Mouse (Mus musculus): ENCODE data around the gene Pcgf1.

GRCm38 (mm10) chr6:83038496-83039012 is 39.1 kb upstream of the Pcgf1 start:
- no peak for TF ChIP-seq USF1 (IDR thresholded peaks at IDR 0.05; ENCODE audit: low read depth)
- no peak for TF ChIP-seq CEBPB (IDR thresholded peaks at IDR 0.05; ENCODE audit: insufficient read depth, poor library complexity, severe bottlenecking)
- TF ChIP-seq POLR2A (IDR thresholded peaks at IDR 0.05; ENCODE audit: insufficient read length, low read depth), result no peak
- no peak for TF ChIP-seq POLR2AphosphoS2 (IDR thresholded peaks at IDR 0.05; ENCODE audit: insufficient read length, low read depth)
- TF ChIP-seq E2F4 (IDR thresholded peaks at IDR 0.05; ENCODE audit: insufficient read depth), result no peak
- TF ChIP-seq TCF3 (IDR thresholded peaks at IDR 0.05; ENCODE audit: insufficient read length, low read depth), result no peak
- no peak for TF ChIP-seq MYOG (IDR thresholded peaks at IDR 0.05; ENCODE audit: control insufficient read depth in 1 of 3, insufficient read depth in 1 of 3, insufficient read length in 2 of 3, low read depth in 2 of 3)
- TF ChIP-seq MAX (IDR thresholded peaks at IDR 0.05; ENCODE audit: low read depth), result no peak
- no peak for TF ChIP-seq TCF12 (IDR thresholded peaks at IDR 0.05; ENCODE audit: insufficient read depth, poor library complexity, severe bottlenecking)
